Mouse (Mus musculus) macrophage (primary cell): Measurements from ENCODE around the gene Mdh1. TPM values are rescaled to one million over a fixed set of nuclear protein-coding genes. Genes with fewer than 3 reads are reported as not detected.
A peak's percentile ranks its signal among the peaks of the same experiment; 100 is the strongest.

Experiments
- H3K27ac ChIP-seq: fragments of 350-480 bp; formaldehyde crosslinking; 2 replicates; pipeline ENCODE4 v1.9.0; 2021
- H3K36me3 ChIP-seq: fragments of 350-480 bp; formaldehyde crosslinking; 2 replicates; pipeline ENCODE4 v1.9.0; 2021; ENCODE audit errors: inconsistent target
- H3K4me3 ChIP-seq: fragments of 350-480 bp; formaldehyde crosslinking; 2 replicates; pipeline ENCODE4 v1.9.0; 2021; ENCODE audit errors: inconsistent target
- H3K79me2 ChIP-seq: fragments of 350-480 bp; formaldehyde crosslinking; 2 replicates; pipeline ENCODE4 v1.9.0; 2021; ENCODE audit errors: inconsistent target
- WGBS: methylation state at CpG from one replicate; pipeline ENCODE4 v1.1.7; 2026; ENCODE audit warnings: inconsistent platforms; ENCODE audit not compliant: missing documents; 5-methylcytosine and 5-hydroxymethylcytosine counted together
- polyA plus RNA-seq: library from polyadenylated mRNA; stranded (reverse); fragments of 250-400 nt; gene quantifications from 3 replicates; pipeline ENCODE4 v1.2.4, GENCODE M21; 2018; ENCODE audit warnings: inconsistent platforms
- total RNA-seq, 78 experiments: library from RNA; depleted of rRNA; stranded (reverse); fragments of 250-400 nt; gene quantifications; 1 replicate in 9 of 78; 2 replicates in 24 of 78; 3 replicates in 43 of 78; 4 replicates in 2 of 78; pipeline ENCODE4 v1.2.4; 2018; ENCODE audit warnings: inconsistent platforms in 56 of 78

Gene Mdh1
- 10 to 100 TPM in 11 of 26 experiments, 1 to 10 TPM in 15; 1.4 to 39.5 (median 8.5) TPM for total RNA-seq (2018; cell fraction: chromatin; rRNA removed)
- total RNA-seq (2018; cell fraction: cytosol; rRNA removed) = 100 to 1,000 TPM in 18 of 26 experiments, 10 to 100 TPM in 8; 79.7 to 125 (median 105) TPM
- 10 to 100 TPM; 12.0 to 57.7 (median 27.3) TPM for total RNA-seq (2018; cell fraction: nucleus; rRNA removed)
- 104 to 116 TPM (median 114 TPM) in 3 replicates for polyA plus RNA-seq

DNA sequence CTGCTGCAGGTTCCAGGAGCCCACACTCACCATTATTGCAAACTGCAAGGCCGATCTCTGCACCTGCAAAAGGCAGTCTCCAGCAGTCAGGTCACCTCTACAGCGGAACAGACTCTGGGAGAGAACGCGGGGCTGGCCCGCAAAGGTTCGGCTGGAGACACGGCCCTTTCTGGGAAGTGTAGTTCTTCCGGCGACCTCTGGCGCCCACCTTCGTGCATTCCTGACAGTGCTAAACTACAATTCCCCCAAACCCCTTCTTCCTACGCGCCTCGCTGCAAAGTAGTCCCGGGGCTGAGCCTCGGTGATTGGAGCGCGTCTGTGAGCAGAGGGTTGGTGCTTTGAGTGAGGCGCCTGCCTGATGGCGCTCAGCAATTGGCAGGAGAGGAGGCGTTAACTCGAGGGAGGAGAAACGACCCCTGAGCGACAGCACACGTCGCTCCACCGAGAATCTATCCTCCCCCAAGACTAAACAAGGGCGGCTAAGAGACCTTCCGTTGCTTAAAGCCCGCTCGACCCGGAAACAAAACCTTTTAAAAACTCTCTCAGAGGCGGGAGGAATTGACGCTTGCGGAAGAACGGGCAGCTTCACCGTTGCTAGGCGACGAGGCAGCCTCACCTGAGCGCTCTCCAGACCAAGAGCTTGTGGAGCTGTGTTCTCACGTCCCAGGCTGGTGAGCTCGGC lies at the start of gene Mdh1, which contains the start of gene Wdpcp:
Gene Mdh1, minus strand, starts transcription at position 668 of the 682 bp plus-strand sequence.
Gene Wdpcp, plus strand, starts transcription at position 536 of the 682 bp plus-strand sequence.
- Histone ChIP-seq H3K79me2 (peaks cover 52% of the 10 kb centered on the region), H3K27ac (peak within 1 kb of the TSS; percentile 59), H3K36me3 (no peaks in the 10 kb centered on the region), H3K4me3 (peak within 1 kb of the TSS; percentile 97)
- WGBS = under 1% methylated on average over 41 of the region's 42 CpGs

DNA sequence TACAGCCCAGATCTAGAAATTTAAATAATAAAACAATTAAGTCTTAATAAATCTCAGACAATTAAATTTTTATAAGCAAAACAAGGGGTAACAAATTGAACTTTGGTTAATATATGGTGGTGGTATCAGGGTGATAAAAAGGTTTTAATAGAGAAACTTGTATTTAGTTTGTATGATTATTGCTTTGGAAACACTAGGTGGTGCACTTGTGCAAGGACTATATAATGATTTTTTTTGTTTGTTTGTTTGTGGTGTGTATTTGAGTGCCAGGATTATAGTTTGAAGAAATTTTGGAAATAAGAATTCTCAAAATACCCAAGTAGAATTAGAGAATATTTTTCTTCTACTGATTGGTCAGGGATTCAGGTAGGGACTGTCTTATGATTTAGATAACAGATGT lies 43.7 kb upstream of the Mdh1 start:
- H3K4me3 ChIP-seq = no peak overlapping the region
- H3K36me3 ChIP-seq = no peaks in the 10 kb centered on the region
- H3K79me2 ChIP-seq = no peaks in the 10 kb centered on the region
- no peak overlapping the region for H3K27ac ChIP-seq

DNA sequence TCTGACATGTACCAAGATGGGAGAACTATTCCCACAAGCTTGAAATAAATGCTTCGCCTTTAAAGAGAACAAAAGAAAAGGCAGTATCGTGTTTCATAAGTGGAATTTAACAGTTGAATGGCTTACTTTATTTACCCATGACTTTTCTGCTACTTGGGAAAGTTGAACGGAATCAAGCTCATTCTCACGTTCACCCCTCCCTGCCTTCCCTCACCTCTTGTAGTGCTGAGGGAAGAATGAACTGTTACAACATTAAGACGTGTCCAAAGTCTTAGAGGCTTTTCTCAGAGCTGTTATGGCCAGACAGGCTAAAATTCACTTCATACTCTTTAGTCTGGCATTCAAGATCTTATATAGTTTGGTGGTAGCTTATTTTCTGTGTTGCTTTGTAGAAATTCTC lies 30.3 kb upstream of the Mdh1 start:
- Histone ChIP-seq H3K79me2 (no peaks in the 10 kb centered on the region), H3K4me3 (no peak overlapping the region), H3K36me3 (no peaks in the 10 kb centered on the region), H3K27ac (no peak overlapping the region)
- 97% methylated on average over 5 of the region's 5 CpGs for WGBS

DNA sequence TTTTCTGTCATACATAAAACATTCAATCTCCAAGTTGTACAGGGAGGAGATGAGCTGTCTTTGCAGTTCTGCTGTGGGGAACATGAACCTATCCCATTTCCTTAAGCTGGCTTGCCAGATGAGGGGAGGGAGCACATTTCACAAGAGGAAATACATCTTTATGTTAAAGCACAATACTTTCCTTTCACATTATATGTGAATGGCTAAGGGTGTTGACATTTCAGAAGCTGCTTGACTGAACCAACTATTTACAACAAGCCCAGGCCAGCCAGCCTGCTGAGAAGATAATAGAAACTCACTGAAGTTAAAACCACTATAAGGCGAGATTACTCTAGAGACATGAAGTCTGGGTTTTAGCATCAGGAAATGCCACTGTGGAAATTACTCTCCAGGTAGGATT lies 11.1 kb upstream of the Mdh1 start:
- H3K79me2 ChIP-seq = no peaks in the 10 kb centered on the region
- no peak overlapping the region for H3K4me3 ChIP-seq
- 85% methylated on average over 1 of the region's 1 CpGs for WGBS
- no peaks in the 10 kb centered on the region for H3K36me3 ChIP-seq
- H3K27ac ChIP-seq = no peak overlapping the region

DNA sequence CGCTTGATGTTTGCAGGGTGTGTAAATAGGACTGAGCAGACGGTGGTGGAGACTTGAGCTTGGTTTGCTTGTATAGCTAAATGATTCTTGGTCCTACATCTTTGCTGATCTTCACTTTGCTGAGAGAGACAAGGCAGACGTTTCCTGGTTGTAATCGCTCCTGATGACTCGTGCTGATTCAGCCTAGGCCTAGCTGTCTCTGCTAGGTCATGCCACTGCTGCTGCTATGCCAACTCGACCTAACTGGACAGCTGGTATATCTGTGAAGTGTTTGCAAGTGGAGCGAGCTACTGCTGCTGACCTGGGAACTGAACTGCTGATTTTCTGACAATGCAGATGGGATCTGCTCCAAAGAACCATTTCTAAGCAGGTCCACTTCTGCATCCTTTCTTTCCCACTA lies 9.3 kb upstream of the Mdh1 start:
- WGBS = 49% methylated on average over 7 of the region's 7 CpGs
- H3K79me2 ChIP-seq = no peaks in the 10 kb centered on the region
- no peaks in the 10 kb centered on the region for H3K36me3 ChIP-seq
- peak overlapping the region; percentile 46 for H3K27ac ChIP-seq
- no peak overlapping the region for H3K4me3 ChIP-seq

DNA sequence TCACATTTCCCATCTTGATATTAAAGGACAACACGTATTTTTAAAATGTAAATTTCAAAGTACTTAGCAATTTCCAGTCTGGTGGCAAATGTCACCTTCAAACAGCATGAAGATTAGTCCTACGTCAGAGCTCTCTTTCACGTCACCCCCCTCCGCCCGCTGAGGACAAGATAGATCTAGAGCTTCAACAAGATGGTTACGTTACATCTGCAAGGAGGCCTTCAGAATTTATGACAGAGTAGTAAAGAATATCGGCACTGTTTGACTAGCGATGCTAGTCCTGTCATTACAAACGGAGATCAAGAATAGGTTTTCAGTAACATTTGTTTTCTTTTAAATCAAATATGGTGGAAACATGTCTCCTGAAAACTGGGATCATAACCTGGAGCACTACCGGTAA lies 1.2 kb downstream of the Mdh1 start:
- 15% methylated on average over 10 of the region's 10 CpGs for WGBS
- Histone ChIP-seq H3K36me3 (peaks cover 1% of the 10 kb centered on the region; the same call in 1 of the 2 replicates), H3K4me3 (peak overlapping the region; percentile 97), H3K79me2 (peaks cover 57% of the 10 kb centered on the region), H3K27ac (peak overlapping the region; percentile 59)

DNA sequence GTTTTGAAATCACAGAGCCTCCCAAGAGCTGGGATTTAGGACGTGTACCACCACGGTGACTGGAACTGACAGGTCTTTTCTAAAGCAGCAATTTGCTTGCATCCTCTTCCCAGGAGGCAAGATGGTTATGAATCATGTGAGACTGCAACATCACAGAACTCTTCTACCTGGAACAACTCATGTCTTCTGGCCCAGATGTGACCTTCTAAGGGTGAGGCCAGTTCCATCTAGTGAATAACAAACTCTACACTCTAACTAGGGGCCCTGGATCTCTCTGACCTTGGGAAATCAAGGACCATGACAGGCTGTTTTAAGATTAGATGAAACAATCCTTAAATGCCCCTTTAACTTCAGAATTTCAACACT lies 2.1 kb downstream of the Mdh1 start:
- peak overlapping the region; percentile 97; the same call in 1 of the 2 replicates for H3K4me3 ChIP-seq

DNA sequence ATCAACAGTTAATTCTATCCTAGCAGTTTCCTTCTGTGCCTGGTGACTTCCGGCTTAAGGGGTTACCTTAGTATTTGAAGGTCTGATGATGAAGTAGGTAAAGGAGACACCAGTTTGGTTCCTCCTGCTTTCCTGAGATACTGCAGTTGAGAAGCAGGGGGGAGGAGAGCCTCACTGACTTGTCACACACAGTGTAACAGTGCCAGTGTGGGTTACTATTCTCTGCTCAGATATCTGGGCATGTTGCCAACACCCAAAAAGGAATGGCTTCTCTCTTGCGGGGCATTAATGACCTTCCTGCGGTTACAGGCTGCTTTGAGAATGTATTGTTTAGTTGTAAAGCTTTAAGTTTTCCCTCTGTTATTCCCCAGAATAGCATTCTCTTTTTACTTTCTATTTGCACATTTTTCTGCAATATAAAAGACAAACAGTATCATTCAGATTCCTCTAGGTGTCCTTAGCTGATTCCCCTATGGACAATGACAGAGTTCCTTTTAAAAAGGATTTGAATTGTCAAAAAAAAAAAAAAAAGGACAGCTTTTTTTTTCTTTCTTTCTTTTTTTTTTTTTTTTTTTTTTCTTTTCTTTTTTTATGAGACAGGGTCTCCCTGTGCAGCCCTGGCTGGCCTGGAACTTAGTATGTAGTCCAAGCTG lies 2.6 kb downstream of the Mdh1 start:
- Histone ChIP-seq H3K79me2 (peaks cover 70% of the 10 kb centered on the region), H3K4me3 (peak overlapping the region; percentile 1; the same call in 1 of the 2 replicates), H3K36me3 (peaks cover 7% of the 10 kb centered on the region; the same call in 1 of the 2 replicates), H3K27ac (peak overlapping the region; percentile 41)
- 3% methylated on average over 3 of the region's 3 CpGs for WGBS

More for the DNA sequence above, 2.1 kb downstream of the Mdh1 start:
- Histone ChIP-seq H3K36me3 (peaks cover 7% of the 10 kb centered on the region; the same call in 1 of the 2 replicates), H3K79me2 (peaks cover 66% of the 10 kb centered on the region), H3K27ac (no peak overlapping the region; the same call in 1 of the 2 replicates)
- 70% methylated on average over 2 of the region's 2 CpGs for WGBS

DNA sequence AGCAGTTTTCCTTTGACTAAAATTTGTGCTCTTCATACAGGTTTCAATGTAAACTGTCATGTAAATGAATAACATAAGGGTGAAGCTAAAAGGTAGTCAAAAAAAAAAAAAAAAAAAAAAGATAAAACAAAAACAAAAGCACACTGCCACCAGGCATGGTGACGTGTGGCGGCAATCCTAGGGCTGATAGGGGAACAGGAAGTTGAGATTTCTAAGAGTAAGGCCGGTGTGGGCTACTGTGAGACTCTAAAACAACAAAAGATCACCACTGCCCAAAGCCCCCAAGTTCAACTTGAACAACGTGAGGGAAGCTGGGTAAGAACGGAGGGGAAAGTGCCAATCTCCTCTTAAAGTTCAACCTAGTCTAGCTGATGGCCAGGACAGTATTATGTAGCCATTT lies 3.2 kb downstream of the Mdh1 start:
- peak overlapping the region; percentile 41 for H3K27ac ChIP-seq
- 8% methylated on average over 3 of the region's 5 CpGs for WGBS
- H3K4me3 ChIP-seq = peak overlapping the region; percentile 1; the same call in 1 of the 2 replicates
- peaks cover 70% of the 10 kb centered on the region for H3K79me2 ChIP-seq
- H3K36me3 ChIP-seq = peaks cover 7% of the 10 kb centered on the region; the same call in 1 of the 2 replicates

DNA sequence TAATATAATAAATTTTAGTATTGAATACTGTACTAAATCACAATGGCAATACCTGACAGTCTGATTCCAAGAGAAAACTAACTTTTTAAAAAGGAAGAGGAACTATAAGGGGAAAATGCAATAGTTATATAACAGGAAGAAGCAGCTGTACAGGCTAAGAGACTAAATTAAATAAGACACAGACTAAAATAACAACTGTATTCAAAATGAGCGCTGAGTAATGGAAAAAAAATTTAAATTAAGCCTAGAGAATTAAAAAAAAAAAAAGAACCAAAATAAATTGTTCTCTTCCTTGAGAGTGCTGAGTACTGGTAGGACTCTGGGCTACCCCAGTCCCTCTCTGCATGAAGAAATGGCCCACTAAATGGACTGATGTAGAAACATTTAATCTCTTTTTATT lies 4.4 kb downstream of the Mdh1 start:
- peaks cover 7% of the 10 kb centered on the region; the same call in 1 of the 2 replicates for H3K36me3 ChIP-seq
- 14% methylated on average over 1 of the region's 1 CpGs for WGBS
- H3K27ac ChIP-seq = peak overlapping the region; percentile 1
- H3K79me2 ChIP-seq = peaks cover 74% of the 10 kb centered on the region
- no peak overlapping the region for H3K4me3 ChIP-seq

DNA sequence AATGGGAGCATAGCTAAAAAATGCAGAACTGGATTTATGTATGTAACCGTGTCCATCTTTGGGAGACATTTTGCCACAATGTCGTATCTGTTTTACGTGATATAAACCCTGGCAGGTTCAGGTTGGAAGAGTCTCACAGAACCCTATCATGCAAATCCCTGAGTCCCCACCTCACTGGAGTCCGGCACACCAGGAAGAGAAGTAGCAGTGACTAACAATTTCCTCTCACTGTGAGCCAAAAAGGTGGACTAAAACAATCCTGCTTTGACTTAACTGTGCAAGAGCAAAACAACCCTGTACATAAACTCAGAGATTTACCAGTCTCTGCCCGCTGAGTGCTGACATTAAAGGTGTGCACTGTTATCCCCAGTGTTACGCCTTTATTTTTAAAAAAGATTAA lies 5.2 kb downstream of the Mdh1 start:
- Histone ChIP-seq H3K27ac (no peak overlapping the region), H3K4me3 (no peak overlapping the region), H3K36me3 (peaks cover 10% of the 10 kb centered on the region; the same call in 1 of the 2 replicates), H3K79me2 (peaks cover 78% of the 10 kb centered on the region)
- WGBS = over 99% methylated on average over 6 of the region's 6 CpGs

DNA sequence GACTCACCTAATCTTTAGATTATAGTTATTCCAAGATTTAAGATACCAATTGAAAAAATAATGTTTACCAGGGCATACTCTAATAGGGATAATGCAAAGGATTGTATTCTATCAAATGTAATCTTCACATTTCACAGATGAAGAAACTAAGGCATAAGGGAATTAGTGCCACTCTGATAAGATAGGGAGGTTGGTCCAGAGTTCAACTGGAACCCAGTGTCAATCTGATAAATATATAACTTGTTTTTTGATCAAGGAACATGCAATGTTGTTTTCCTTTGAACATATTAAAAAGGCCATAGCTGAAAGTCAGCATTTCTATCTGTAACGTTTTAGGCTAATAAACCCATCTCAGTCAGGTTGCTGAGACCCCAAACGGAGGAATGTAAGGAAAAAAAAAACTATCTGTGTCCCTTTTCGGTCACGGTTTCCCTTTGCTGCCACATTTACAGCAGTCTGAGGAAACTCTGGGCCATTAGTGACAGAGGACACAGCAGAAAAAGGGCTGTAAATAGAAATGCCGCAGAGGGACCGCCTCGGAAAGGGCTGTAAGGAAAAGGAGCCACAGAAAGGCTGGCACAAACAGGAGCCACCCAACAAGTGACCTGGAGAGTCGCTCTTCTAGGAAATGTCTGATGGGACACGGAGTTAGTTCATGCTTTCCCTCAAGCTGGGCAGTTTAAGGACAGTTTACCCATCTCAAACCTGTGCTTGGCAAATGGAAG lies 7.3 kb downstream of the Mdh1 start:
- Histone ChIP-seq H3K36me3 (peaks cover 16% of the 10 kb centered on the region), H3K4me3 (no peak overlapping the region), H3K27ac (no peak overlapping the region), H3K79me2 (peaks cover 60% of the 10 kb centered on the region)
- 95% methylated on average over 9 of the region's 9 CpGs for WGBS

DNA sequence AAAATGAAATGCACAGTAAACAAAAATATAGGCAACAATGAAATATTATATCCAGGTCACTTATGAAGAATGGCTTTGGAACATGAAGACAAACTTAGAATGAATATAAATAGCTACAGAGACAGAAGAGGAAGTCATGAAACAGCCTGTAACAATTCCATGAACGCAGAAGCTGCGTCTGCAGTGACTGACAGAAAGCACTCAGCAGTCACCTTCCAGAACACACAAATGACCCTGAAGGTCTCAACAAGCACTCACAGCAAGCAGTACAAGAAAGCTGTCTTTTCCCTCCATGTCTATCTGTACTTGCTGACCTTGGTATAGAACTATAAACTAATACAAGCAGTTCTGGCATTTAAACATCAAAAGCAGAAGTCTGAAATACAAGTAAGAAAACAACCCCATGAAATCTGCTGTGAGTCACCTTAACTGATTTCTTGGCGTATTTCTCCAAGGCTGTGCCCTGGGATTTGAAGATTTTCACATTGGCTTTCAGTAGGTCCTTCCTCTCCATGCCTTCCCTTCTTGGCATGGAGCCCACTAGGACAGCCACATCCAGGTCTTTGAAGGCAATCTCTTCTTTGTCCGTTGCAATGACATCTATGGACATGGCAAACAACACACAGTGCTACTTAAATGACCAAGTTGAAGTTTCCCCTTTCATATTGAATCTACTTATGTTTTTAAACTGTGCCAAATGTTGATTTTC lies 8.4 kb downstream of the Mdh1 start:
- WGBS = 22% methylated on average over 4 of the region's 4 CpGs

DNA sequence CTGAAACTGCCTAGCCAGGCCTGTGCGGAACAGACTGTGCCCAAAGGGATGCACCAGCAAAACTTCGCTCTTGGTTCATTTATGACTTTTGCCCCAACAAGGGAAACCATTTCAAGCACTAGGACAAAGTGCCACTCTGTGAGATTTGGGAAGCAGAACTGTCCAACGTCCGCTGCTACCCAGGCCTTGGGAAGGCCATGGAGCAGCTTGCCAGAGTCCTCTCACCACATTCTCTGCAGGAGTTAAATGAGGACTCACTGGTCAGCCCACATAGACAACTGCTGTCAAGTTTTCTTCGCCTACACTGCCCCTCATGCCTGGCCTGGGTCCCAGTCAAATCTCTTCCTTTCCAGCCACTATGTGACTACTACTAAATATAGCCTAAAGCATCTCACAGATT lies 10.8 kb downstream of the Mdh1 start:
- H3K4me3 ChIP-seq = no peak overlapping the region
- H3K36me3 ChIP-seq = peaks cover 43% of the 10 kb centered on the region
- H3K79me2 ChIP-seq = peaks cover 25% of the 10 kb centered on the region
- WGBS = 93% methylated on average over 5 of the region's 5 CpGs
- H3K27ac ChIP-seq = no peak overlapping the region

More for the DNA sequence above, 8.4 kb downstream of the Mdh1 start:
- H3K79me2 ChIP-seq = peaks cover 50% of the 10 kb centered on the region
- H3K36me3 ChIP-seq = peaks cover 26% of the 10 kb centered on the region
- no peak overlapping the region for H3K4me3 ChIP-seq
- H3K27ac ChIP-seq = peak overlapping the region; percentile 55
